Mouse (Mus musculus) ES-Bruce4 (cell line): ENCODE data around the gene Gm12355.

Experiments
- CTCF ChIP-seq: IDR thresholded peaks from one replicate; pipeline ENCODE4 v1.8.1; 2011; ENCODE audit warnings: low read depth, low read length
- EP300 ChIP-seq: IDR thresholded peaks from 2 replicates; pipeline ENCODE4 v1.6.1; 2011; ENCODE audit warnings: low read depth, low read length; ENCODE audit not compliant: insufficient read depth
- POLR2A ChIP-seq: IDR thresholded peaks from one replicate; pipeline ENCODE4 v1.8.1; 2011; ENCODE audit warnings: low read length; ENCODE audit not compliant: insufficient read depth

- TF ChIP-seq EP300 (no peak), POLR2A (no peak), CTCF (no peak)
Observed at GRCm38 (mm10) chr11:98620791-98621190, 4.7 kb downstream of the Gm12355 start.
